Mouse (Mus musculus): ENCODE measurements around the gene Tgds. TPM values are rescaled to one million over a fixed set of nuclear protein-coding genes. Genes with fewer than 3 reads are reported as not detected.
A peak's percentile ranks its signal among the peaks of the same experiment; 100 is the strongest.
"Not testable (repeated sequence)": the region's sequence is repeated elsewhere in the genome, so short reads cannot be mapped to it uniquely, and the experiment has no call there.

Gene Tgds
- 1 to 10 TPM; 6.6 to 9.4 TPM for total RNA-seq (2021)

DNA sequence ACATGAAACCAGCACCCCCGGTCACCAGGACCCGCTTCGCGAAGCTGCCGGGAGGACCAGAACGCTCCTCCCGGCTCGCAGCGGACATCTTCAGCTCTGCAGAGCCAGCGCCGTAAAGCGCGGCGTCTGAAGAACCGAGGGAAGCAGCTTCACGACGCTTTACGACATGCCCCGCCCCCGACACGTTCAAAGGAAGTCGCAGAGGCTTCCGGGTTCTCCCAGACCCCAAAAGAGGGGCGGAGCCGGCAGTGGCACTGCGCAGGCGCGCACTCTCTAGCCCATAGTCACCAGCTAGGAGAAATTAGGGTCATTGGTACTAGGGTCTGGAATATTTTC, at the start of gene Tgds:
Gene Tgds, minus strand, starts transcription at position 114 of the 336 bp plus-strand sequence.
- intact Hi-C loops (cut with DNase I): loop anchor here (1.0 to 5.0 kb wide), 2 partner anchors 43 to 130 kb away; no protein-coding TSS in a partner anchor
- DNase-seq (ENCODE audit: low spot score in 2 of 2): peak; percentile 99

DNA sequence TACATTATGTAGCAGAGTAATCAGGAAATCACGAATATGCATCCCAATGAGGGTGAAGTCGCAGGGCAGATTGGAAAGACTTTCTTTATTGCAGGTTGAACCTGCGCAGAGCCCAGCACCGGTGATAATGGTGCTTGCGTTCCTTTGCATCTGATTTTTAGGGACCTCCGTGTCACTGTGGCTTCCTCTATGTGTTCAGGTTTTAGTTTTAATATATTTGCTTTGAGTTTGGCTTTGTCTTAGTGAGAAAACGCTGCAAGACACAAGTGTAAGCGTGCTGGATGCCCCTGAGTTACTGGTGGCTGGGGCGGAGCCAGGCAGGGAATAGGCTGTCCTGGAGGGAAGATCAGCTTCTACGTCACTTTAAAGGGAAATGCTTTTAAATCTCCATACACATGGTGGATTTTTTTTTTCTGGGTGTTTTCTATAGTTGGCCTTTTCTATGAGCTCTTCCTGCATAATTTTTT, 48.2 kb upstream of the Tgds start:
- peak; percentile 30 to 69 for DNase-seq (ENCODE audit: low spot score in 2 of 2)
- intact Hi-C loops (cut with DNase I): no loop called here

DNA sequence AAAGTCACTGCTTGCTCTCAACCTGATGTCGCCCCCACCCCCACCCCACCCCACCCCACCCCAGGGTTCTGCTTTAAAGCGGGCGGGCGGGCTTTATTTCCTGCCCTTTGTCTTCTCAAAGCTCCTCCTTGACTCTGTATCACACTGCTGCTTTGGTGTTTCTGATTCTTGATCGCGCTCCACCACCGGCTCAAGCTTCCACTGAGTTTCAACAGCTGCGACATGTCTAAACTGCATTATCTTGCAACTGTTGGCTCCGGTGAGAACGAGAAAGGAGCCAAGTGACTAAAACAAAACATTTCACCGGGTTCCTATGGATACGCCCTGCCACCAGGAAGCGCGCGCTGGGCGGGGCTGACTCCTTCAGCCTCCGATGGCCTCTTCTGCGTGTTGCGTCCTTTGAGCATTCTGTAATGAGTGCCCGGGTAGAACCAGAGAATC, 47.6 kb upstream of the Tgds start:
- peak; percentile 39 to 41 for DNase-seq (ENCODE audit: low spot score in 2 of 2)
- intact Hi-C loops (cut with DNase I): no loop called here

DNA sequence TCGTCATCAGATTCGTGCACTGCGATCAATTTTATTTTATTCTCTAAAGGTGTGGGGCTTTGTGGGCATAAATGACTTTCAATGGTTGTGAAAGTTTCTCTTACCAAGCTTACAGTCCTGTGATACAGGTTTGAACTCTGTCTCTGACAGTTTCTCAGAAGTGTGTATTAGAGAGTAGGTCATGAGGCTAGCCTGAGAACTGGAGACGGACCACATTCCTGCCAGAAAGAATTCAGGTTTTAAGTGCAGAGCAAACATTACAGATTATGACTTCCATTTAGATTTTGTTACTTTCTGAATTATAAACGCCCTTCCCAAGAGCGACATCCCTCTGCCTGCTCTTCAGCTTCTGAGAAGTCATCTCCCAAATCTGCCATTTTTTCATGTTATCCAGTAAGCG, 47.1 kb upstream of the Tgds start:
- no peak for DNase-seq (ENCODE audit: low spot score in 2 of 2)
- intact Hi-C loops (cut with DNase I): no loop called here

DNA sequence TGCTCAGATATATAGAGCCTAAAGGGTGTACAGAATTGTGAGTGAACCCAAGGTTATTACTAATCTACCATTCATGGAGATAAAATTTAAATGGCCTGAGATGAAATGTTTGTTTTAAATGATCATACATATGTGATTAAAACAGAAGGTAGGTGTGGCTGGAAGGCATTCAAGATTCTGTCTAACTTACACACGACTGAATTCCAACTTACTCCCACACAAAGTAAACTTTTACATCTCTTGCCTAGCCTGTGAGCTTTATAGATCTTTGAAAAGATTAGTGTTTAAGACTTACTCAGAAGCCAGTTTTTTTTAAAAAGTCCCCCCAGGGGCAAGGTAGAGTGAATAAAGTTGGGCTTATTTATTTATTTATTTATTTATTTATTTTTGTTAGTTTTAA, 46.7 kb upstream of the Tgds start:
- no peak for DNase-seq (ENCODE audit: low spot score in 2 of 2)
- intact Hi-C loops (cut with DNase I): no loop called here

DNA sequence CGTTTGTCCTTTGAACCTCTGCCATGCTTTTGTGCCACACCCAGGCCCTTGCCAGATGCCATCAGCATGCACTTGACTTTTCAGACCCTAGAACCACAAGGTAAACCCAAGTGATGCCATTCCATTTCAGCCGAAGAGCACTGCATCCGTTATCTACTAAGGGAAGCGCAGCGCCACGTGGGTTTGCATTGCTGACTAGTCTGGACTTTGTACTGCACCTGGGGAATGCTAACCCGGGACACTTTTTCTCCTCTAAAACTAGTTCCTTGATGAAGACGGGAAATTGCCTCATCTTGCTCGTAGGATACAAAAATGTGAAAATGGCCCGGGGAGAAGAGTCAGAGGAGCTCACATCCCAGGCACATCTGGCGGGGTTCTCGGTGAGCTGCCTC, 43.1 kb upstream of the Tgds start:
- intact Hi-C loops (cut with DNase I): no loop called here
- no peak for DNase-seq (ENCODE audit: low spot score in 2 of 2)

DNA sequence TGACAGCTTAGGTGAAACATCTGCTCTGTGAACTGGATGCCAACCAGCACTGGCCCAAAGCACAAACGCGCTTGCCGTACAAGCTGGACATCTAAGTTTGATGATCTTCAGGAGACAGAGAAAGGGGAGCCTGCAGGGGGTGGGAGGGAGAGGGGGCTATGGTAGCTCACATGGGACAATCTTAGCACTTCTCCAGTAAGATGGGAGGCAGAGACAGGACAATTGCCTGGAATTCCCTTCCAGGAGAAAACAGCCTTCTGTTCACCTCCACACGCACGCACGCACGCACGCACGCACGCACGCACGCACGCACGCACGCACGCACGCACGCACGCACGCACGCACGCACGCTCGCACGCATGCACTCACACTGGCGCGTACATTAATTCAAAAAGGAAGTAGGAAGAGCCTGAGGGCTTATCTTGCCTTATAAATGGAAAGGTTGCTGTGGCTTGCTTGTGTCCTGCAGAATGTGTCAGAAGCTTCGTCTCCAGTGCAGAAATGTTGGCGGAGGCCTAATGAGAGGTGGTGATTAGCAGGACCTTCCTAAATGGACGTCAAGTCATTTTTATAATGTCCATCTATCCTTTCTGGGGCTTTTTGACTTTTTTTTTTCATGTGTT, 42.6 kb upstream of the Tgds start:
- intact Hi-C loops (cut with DNase I): no loop called here
- no peak for DNase-seq (ENCODE audit: low spot score in 2 of 2)

DNA sequence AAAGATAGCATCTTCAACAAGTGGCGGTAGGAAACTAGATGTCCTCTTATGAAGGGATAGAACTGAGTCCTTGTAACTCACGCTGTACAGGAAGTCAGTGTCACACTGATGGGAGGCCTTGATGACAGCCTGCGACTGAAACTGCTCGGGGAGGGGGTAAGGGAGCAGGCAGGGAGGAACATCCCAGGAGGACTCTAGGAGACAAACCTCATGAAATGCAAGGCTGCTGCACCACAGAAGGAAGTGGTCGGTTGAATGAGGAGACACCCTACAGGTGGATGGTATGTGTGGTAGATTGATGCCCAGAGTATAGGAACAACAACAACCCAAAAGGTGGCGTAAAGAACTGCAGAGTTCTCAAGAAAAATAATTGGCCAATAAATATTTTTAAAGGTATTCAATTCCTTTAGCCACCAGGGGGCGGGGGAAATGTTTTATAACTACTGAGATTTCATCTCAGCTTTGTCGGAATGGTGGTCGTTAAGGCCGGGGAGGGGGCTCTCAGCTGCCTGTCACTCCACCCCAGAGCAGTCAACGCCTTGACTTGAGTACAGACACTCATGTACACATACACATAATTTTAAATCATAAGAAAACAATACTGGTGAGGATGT, 41.1 kb upstream of the Tgds start:
- intact Hi-C loops (cut with DNase I): no loop called here
- no peak for DNase-seq (ENCODE audit: low spot score in 2 of 2)

DNA sequence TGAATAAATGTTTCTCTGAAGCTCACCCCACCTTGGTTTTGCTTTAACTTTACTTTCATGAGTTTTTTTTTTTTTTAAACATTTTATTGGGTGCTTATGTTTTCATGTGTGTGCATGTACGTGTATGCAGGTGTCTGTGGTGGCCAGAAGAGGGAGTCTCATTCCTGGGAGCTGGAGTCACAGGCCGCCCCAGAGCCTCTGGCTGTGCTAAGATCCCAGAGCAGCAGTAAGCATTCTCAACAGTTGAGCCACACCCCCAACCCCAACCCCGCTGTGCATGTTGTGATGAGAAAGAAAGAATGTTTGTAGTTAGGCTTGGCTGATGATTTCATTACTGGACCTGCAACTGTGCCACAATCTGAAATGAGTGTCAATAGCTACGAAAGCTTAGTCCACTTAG, 36.2 kb upstream of the Tgds start:
- no peak for DNase-seq (ENCODE audit: low spot score in 2 of 2)
- intact Hi-C loops (cut with DNase I): no loop called here

DNA sequence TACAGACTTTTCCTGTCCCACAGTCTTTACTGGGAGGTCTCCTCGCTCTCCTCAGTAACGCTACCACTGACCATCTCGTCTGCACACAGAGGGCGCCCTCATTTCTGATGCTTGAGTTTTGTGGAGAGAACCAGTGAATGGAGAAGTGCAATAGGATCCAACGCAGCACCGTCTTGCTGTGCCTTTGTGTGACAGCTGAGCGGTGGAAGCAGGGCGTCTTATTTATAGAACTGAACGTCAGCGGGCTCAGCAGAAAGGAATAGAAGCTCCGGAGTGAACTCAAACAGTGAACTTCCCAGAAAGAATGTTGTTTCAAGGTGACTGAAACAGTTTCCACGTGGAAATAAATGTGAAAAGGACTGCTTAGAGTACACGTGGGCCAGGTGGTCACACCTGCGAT, 30.1 kb upstream of the Tgds start:
- intact Hi-C loops (cut with DNase I): no loop called here
- peak; percentile 31 to 58 for DNase-seq (ENCODE audit: low spot score in 2 of 2)

DNA sequence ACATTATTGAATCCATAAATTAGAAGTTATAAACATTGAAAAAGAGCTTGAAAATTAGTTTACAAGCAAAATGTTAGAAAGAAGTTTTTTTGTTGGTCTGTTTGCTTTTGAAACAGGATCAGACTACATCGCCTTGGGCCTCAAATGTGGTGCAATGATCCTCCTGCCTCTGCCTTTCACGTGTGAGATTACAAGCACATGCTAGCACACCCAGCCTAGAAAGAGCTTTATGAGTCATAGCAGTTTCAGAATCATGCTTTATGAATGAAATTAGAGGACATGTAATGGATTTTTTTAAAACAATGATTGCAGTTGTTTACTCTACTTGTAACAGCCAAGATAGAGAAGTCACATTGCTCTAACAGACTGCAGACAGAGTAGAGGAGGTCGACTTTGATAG, 29.2 kb upstream of the Tgds start:
- intact Hi-C loops (cut with DNase I): no loop called here
- DNase-seq (ENCODE audit: low spot score in 2 of 2): no peak

DNA sequence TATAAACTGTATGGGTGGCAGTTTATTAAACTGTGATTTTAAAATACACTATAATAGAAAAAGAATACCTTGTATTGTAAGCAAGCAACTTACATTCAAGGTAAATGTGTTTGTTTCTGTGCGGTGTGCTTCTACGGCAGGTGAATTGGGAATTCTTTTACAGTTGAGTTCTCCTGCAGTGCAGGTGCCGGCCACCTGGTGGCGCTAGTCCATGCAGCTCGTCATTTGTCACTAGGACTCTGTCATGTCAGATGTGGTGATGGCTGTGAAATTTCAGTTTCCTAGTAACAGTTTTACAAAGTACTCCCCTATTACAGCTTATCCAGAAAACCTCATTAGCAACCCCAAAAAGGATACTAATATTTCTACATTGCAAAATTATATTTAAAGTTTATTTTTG, 24.6 kb upstream of the Tgds start:
- intact Hi-C loops (cut with DNase I): loop anchor here (1.0 kb wide), 1 partner anchor 434 kb away; no protein-coding TSS in a partner anchor
- peak; percentile 48 to 54 for DNase-seq (ENCODE audit: low spot score in 2 of 2)

DNA sequence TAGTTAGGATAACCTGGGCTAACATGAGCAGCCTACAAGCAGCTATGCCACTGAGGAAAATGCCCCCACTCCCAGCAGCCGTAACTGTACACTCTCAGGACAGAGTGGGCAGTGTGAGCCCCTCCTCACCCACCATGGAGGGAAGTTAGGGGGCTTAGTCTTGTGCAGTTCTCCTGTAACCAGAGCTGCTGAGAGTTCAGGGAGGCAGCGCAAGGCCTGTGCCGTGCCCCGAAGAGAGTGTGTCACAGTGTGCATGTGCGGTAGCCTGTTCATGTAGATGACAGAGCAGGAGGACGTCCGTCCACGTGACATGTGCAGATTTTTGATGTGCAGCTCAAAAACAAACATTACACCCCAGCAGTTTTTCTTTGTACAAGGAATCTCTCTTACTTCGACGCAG, 24.2 kb upstream of the Tgds start:
- intact Hi-C loops (cut with DNase I): loop anchor here (1.0 kb wide), 1 partner anchor 435 kb away; no protein-coding TSS in a partner anchor

DNA sequence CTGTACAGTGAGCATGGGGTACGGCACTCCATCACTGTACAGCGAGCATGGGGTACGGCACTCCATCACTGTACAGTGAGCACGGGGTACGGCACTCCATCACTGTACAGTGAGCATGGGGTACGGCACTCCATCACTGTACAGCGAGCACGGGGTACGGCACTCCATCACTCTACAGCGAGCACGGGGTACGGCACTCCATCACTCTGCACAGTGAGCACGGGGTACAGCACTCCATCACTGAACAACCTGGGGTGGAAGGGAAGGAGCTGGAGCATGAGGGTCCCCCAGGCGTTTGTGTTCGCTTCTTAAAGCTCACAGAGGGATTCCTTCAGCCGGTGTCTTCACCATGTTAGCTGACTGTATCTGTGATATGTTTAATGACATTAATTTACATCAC, 23.5 kb upstream of the Tgds start:
- intact Hi-C loops (cut with DNase I): not testable (repeated sequence)

More for the DNA sequence above, 24.2 kb upstream of the Tgds start:
- no peak for DNase-seq (ENCODE audit: low spot score in 2 of 2)

DNA sequence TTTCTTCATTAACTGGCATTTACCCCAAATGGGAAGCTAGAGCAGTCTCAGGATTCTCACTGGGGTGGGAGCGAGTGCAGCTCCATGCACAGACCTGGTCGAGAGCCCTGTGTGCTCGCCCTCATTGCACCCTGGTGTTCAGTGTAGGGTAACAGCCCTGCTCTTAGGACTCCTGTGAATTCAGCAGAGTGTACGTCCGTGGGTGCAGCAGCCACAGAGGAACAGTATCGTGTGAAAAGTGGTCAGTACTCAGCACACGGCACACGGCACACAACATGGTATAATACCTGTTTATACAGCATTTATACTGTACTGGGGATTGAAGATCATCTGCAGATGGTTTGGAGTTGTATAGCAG, 19.7 kb upstream of the Tgds start:
- DNase-seq (ENCODE audit: low spot score in 2 of 2): no peak
- intact Hi-C loops (cut with DNase I): loop anchor here (2.0 kb wide), 1 partner anchor 147 kb away; no protein-coding TSS in a partner anchor

More for the DNA sequence above, 23.5 kb upstream of the Tgds start:
- not testable (repeated sequence) for DNase-seq (ENCODE audit: low spot score in 2 of 2)

DNA sequence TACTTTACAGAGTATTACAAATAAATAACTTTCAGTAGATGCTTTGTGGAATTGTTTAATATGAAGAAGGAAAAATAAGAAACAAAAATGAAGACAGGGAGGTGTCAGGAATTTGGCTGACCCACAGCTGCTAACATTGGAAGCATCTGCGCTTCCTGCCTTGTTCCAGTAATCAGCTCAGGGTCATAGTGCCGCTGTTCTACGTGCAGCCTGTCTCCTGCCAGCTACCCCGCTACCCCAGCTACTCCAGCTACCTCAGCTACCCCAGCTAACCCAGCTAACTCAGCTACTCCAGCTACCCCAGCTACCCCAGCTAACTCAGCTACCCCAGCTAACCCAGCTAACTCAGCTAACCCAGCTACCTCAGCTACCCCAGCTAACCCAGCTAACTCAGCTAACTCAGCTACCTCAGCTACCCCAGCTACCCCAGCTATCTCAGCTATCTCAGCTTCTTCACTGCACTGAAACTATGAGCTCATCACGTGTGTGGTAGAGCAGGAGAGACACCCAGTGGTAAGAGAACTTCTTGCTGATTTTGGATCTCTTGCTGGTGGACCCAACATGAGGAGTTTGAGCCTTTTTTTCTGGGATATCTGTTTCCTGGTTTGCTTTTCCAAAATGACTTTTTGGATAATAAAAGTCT, 19.2 kb upstream of the Tgds start:
- intact Hi-C loops (cut with DNase I): loop anchor here (2.0 kb wide), 1 partner anchor 147 kb away; no protein-coding TSS in a partner anchor
- DNase-seq (ENCODE audit: low spot score in 2 of 2): peak in 1 of 2 experiments; percentile 58

DNA sequence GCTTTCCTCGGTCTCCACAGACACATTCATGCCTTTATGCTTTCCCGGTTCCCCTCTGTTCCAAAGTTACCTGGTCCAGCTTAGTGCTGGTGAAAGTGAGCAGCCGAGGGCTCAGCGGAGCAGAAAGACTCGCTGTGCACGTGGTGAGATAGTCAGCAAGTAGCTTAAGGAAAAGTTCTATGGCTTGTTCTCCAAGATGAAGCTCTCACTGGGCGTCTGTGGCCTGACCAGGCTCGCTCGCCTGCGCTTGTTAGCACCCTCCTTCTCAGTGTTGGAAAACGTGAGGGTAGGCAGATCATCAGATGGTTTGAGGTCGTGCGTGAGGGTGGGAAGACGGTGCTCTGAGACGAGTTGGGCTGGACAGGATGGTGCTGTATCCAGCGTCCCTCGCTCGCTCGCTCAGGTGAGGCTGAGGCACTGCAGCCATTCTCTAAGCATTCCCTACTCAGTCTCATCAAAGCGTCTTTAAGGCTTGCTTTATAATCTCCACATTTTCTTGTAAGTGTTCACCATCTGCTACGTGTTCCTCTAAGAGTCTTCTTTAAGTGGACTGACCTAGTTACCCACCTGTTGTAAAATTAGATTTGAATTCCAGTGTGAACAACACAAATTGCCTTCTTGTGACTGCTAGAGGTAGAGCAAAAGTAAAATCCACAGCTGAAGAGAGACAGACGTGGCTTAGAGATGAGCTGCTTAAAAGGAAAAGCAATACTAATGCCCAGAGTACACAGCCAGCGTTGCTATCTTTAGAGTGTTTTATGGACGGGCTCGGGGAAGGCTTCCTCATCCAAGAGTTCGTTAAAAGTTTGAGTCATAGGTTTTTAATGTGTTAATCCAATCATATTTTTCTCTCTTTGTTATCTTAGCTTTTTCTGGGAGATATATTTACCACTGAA, 18.3 kb upstream of the Tgds start:
- intact Hi-C loops (cut with DNase I): no loop called here
- DNase-seq (ENCODE audit: low spot score in 2 of 2): peak in 1 of 2 experiments; percentile 44

DNA sequence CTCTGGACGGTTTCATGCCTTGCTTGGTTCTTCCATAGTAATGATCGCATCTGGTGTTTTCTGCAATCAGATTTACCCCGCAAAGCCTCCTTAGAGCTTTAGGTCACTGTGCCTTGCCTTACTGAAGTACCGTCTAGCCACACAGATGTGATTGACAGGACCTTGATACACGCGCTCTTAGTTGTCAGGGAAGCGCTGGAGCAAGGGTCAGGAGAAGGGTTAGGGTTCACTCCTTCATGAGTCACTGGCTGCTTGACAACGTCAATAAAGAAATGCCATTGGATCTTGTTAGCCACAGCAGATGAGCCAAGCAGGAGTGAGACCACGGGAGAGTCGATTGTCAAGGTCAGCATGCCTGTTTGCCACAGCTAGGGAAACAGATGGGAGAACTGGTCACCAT, 16.0 kb upstream of the Tgds start:
- intact Hi-C loops (cut with DNase I): no loop called here
- no peak for DNase-seq (ENCODE audit: low spot score in 2 of 2)

DNA sequence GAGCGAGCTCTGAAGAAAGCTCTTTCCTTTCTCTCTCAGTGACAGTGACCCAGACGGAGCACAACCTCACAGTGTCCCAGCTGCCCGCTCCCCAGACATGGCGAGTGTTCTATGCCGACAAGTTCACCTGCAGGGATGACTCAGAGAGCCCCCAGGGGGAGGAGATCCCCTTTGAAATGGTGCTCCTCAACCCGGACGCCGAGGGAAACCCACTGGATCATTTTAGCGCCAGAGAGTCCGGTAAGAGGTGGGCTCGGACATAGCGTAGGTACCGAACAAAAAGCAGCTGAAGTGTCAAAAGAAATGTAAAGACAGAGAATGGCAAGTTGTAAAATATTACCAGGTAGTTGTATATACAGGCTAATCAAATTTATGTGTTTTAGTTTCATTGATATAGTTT, 15.5 kb upstream of the Tgds start:
- intact Hi-C loops (cut with DNase I): no loop called here
- no peak for DNase-seq (ENCODE audit: low spot score in 2 of 2)

DNA sequence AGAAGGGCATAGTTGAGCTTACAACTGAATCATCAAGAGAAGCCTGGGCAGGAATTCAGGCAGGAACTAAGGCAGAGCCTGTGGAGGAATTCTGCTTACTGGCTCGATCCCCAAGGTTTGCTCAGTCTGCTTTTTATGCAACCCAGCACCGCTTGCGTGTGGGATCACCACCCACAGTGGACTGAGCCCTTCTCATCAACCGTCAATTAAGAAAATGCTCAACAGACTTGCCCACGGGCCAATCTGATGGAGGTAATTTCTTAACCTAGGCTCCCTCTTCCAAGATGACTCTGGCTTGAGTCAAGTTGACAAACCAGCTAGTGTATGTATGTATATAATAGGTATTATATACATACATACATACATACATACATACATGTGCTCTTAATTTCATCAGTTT, 9.7 kb upstream of the Tgds start:
- no peak for DNase-seq (ENCODE audit: low spot score in 2 of 2)
- intact Hi-C loops (cut with DNase I): no loop called here

Data from left cerebral cortex, postnatal 25 days (tissue).